Mouse (Mus musculus) erythroid progenitor cell, adult 5-6 weeks (primary cell): ENCODE measurements around the gene Mast4. TPM values are rescaled to one million over a fixed set of nuclear protein-coding genes. Genes with fewer than 3 reads are reported as not detected.

Experiments used
- ATAC-seq: replicated peaks from 2 replicates; pipeline ENCODE4 v1.8.0; 2016; ENCODE audit warnings: moderate number of reproducible peaks, mild to moderate bottlenecking, moderate TSS enrichment, inconsistent platforms; ENCODE audit not compliant: poor library complexity, low FRiP score, severe bottlenecking
- total RNA-seq, 2 experiments: library from RNA; stranded (forward) in 1 of 2; stranded (reverse) in 1 of 2; fragments of 150-400 nt in 1 of 2; fragments of 186-747, 209-891 nt in 1 of 2; gene quantifications; 2 replicates each; pipeline versions ENCODE4 v1.2.3 to v1.2.4; 2015 to 2017; ENCODE audit warnings: low replicate concordance in 2 of 2

Mast4 gene
- total RNA-seq, 2 experiments from 2014 or later, result 2.5 to 5.5 TPM

GRCm38 (mm10) chr13:102906004-102906660 is 428.2 kb downstream of the Mast4 start:
- ATAC-seq, result peak; percentile 90

DNA sequence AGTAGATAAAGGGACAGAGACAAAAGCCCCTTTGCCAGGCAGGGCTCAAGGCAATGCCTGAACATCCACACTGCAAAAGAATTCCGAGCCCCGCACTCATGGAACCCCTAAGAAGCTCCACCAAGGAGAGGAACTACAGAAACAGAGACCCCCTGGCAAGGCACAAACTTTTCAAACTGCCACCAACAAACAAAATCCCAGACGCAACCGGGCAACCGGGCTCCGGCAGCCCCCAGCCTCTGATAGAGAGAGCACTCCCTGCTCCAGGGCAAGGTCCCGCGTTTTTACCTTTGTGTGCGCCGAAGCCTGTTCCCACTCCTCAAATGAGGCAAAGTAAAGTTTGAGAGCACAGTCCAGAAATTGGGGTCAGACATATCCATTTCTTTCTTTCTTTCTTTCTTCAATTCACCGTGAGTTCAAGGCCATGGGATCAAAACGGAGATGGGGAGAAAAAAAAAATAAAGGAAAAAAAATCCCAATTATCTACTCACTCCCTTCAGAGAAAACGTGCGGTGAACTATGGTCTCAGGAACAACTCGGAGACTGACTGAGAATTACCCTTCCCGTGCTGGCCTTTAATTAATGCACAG is 428.8 kb downstream of the Mast4 start:
- peak; percentile 31 for ATAC-seq

- no peak for ATAC-seq
Measured at GRCm38 (mm10) chr13:102903689-102904088, 430.6 kb downstream of the Mast4 start.

DNA sequence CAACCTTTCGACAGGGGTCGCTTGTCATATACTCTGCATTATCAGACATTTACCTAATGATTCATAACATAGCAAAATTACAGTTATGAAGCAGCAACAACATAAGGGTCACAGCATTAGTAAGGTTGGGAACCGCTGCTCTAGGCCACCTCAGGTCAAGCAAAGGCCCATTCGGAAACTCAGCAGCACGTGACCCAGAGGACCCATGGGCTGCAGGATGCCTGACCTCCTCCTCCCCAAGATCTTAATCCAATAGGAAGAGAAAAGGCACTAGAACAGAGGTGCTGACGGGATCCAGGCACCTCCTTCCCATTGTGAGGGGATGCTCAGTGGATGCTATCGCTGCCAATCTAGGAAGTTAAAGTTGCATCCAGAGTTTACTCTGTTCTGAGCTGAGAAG is 432.2 kb downstream of the Mast4 start:
- no peak for ATAC-seq

- ATAC-seq, result no peak
Measured at GRCm38 (mm10) chr13:102900531-102900930, 433.8 kb downstream of the Mast4 start.

GRCm38 (mm10) chr13:102900083-102900420 is 434.2 kb downstream of the Mast4 start:
- ATAC-seq, result no peak

GRCm38 (mm10) chr13:102899253-102900082 is 434.8 kb downstream of the Mast4 start:
- ATAC-seq, result no peak

DNA sequence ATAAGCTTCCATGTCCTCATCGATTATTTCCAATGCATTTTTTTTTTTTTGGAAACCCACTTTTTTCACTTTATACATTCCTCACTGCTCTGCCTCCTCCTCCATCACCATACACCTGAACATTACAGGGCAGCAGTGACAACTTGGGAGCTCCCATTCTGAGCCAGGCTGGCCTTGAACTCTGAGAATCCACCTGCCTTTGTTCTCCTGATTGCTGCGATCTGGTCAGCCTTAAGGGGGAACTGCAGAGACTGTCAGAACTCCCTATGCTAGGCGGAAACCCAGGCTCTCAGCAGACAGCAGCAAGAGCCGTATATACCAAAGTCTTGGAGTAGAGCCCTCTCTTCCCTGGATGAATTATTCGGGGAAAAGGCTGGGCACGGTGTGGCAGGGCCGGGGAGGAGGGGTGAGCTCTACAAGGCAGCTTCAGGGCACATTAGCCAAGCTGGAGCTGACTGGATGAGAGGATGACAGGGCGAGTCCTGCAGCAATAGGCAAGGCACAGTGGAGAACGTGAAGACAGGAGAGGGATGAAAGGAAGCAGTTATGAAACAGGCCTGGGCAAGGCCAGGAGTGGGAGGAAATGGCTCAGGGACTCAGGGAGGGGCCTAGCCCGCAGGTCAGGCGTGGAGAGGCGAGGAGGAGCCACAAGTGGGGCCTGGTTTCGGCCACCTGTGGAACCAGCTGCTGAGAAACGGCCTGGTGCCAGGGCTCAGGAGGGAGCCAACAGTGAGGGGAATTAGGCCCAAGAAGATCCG is 435.7 kb downstream of the Mast4 start:
- 0 out of 2 replicates have a peak, but pooled peaks have one; percentile 40 for ATAC-seq

GRCm38 (mm10) chr13:102896322-102896721 is 438.0 kb downstream of the Mast4 start:
- ATAC-seq, result no peak

GRCm38 (mm10) chr13:102895894-102896293 is 438.4 kb downstream of the Mast4 start:
- no peak for ATAC-seq

GRCm38 (mm10) chr13:102894287-102895234 is 439.7 kb downstream of the Mast4 start:
- no peak for ATAC-seq

- no peak for ATAC-seq
Measured at GRCm38 (mm10) chr13:102892783-102893182, 441.5 kb downstream of the Mast4 start.

- ATAC-seq, result no peak
Measured at GRCm38 (mm10) chr13:102889989-102890388, 444.3 kb downstream of the Mast4 start.

DNA sequence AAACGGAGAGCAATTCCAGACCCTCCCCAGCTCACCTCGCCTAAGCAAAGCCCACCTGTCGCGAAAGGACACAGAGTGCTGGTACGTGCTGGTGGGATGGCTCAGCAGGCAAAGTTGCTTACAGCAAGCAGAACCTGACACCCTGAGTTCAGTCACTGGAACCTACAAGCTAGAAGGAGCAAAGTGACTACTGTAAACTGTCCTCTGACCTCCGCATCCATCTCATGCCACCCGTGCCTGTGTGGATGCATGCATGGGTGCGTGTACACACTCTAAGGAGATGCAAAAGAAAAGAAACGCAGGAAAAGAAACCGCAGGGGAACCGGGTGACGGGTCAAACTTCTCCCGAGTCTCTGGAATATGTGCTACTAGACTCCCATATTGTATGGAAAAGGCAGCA is 444.8 kb downstream of the Mast4 start:
- ATAC-seq, result no peak

DNA sequence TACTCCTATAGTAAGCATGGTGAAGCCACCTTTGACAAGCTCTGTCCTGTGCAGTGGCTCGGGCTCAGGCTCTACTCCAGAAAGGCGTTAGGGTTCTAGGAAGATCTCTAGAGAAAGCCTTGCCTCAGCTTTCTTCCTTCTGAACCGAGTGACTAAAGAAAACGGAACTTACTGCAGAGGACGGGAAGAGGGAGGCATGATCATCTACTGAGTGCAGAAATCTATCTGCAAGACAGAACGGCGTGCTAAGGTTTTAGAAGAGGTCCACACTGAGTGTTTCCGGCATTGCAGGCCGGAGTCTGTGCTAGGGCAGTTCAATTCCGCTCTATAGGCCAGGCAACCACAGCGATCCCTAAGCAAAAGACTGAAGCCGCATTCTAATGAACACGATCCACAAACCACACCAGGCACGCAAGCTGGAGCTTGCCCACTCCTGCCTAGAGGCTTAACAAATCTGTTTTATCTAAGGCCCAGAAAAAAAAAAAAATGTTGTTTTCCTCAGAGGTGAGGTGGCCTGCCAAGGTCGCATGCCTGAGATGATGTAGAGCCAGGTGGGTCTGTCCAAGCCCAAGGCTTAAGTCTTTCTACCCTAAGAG is 445.3 kb downstream of the Mast4 start:
- ATAC-seq, result no peak

DNA sequence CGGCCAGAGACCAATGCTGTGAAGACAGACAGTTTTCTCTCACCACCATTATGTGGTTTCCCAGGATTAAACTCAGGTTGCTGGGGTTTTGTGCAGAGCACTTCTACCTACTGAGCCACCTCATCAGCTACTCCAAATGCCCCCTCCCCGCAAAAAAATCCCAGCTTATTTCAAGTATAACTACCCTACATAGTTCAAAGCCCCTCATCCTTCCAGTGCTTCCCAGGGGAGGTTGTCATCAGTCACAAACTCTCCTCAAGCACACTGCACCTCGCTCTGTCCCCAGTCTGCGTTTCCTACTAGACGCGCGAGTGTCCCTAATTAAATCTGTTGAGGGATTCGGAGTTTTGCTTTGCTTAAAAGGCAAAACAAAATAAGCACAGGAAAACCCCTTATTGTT is 446.1 kb downstream of the Mast4 start:
- ATAC-seq, result no peak

GRCm38 (mm10) chr13:102887534-102887933 is 446.8 kb downstream of the Mast4 start:
- no peak for ATAC-seq

DNA sequence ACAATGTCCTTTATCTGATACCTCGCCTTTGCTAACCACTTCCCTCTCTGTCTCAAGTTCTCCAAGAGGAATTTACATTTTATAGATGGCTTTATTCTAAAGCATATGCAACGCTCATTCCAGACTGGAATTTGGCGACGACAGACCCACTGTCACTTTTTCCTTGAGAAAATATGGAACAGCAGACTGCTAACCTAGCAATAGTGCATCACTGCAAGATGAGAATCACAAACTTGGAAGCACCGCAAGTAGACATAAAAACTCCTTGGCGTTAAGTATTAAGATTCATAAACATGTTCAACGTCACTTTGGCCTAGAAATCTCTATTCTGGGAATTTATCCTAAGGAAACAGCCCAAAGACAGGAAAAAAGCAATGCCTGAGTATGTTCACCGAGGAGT is 447.5 kb downstream of the Mast4 start:
- ATAC-seq, result no peak

GRCm38 (mm10) chr13:102886147-102886546 is 448.1 kb downstream of the Mast4 start:
- no peak for ATAC-seq
